Mouse (Mus musculus) C2C12 (cell line): ENCODE measurements around the gene Polr3k.

Experiments
- CEBPB ChIP-seq: IDR thresholded peaks from one replicate; pipeline ENCODE4 v1.6.1; 2011; ENCODE audit warnings: low read depth, mild to moderate bottlenecking, control low read depth, moderate library complexity
- CTCF ChIP-seq: IDR thresholded peaks from one replicate; pipeline ENCODE4 v1.5.1; 2011; ENCODE audit not compliant: control insufficient read depth, insufficient read depth, insufficient read length
- FOSL1 ChIP-seq: IDR thresholded peaks from one replicate; pipeline ENCODE4 v1.8.0; 2011; ENCODE audit warnings: mild to moderate bottlenecking, low read length; ENCODE audit not compliant: poor library complexity, insufficient read depth, severe bottlenecking
- MAX ChIP-seq: IDR thresholded peaks from one replicate; pipeline ENCODE4 v1.6.1; 2011; ENCODE audit warnings: mild to moderate bottlenecking, control low read depth
- MYOD1 ChIP-seq: IDR thresholded peaks from one replicate; pipeline ENCODE4 v1.6.1; 2011; ENCODE audit warnings: low read depth; ENCODE audit not compliant: control insufficient read depth, insufficient read length
- MYOG ChIP-seq: IDR thresholded peaks from one replicate; pipeline ENCODE4 v1.6.1; 2011; ENCODE audit not compliant: control insufficient read depth, insufficient read length; ENCODE audit errors: extremely low read depth
- USF1 ChIP-seq: IDR thresholded peaks from one replicate; pipeline ENCODE4 v1.6.1; 2011; ENCODE audit warnings: low read depth, mild to moderate bottlenecking, control low read depth, moderate library complexity

GRCm38 (mm10) chr2:181883022-181883749 lies 19.0 kb downstream of the Polr3k start:
- TF ChIP-seq CEBPB = no peak
- TF ChIP-seq CTCF = no peak
- no peak for TF ChIP-seq MAX
- TF ChIP-seq MYOD1 = no peak
- TF ChIP-seq USF1 = no peak
- TF ChIP-seq MYOG = no peak
- no peak for TF ChIP-seq FOSL1
